Mouse (Mus musculus) c-Kit-positive CD71-positive TER-119-positive erythroid progenitor cells, embryonic 14.5 days (primary cell): ENCODE measurements at regions not wholly inside any gene's neighbourhood (a gene's known extent, or its start where the extent isn't known, plus 50 kb on each side); places are given as distances from the start of the nearest gene placed in this dataset.
"Not testable (repeated sequence)": the region's sequence is repeated elsewhere in the genome, so short reads cannot be mapped to it uniquely, and the experiment has no call there.

ENCODE experiments used
- DNase-seq: peaks from one replicate; pipeline ENCODE4 v3.0.0-alpha.2; 2013; ENCODE audit warnings: low spot score

DNA sequence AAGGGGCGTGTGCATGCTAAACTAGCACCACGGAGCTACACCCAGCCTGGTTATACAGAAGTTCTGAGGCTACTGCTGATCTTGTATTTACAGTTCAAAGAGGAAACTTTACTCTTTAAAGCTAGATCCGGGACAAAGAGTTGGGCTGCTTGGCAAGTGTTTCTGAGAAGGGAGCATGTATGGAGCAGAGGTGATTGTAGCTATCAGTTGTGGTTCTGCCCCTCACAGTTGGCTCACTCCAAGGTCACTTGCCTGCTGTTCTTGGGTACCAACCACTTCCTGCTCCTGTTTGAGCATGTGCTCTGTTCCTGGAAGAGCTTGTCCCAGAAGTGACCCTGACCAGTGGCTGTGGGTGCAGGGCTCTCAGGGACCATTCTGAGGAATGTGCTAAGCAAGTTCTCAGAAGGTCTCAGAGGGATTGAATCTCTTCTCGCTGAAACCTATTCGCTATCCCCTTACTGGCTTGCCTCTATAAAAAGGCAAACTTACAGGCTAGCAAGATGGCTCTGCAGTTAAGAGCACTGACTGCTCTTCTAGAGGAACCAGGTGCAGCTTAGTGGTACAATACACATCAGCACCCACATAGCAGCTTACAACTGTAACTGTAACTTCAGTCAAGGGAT lies 94.9 kb upstream of the Max start:
- no peak for DNase-seq

DNA sequence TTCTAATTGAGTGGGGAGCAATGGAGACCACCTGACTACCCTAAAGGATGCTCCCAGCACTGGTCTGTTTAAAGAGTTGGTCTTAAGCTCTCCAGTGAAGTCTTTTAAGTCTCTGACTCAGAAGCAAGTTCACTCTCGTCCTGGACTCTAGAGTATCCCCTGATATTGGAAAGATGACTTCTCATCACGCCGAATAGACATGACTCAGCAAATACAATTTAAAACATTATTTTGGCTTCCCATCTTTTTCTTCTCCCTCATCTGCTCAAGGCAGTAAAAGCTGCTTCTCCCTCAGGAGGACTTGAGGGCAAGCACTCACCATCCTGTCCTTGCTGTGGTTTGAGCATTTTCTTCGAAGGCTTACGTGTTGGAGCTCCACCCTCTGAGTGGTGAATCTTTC lies 92.7 kb upstream of the Max start:
- DNase-seq, result no peak

DNA sequence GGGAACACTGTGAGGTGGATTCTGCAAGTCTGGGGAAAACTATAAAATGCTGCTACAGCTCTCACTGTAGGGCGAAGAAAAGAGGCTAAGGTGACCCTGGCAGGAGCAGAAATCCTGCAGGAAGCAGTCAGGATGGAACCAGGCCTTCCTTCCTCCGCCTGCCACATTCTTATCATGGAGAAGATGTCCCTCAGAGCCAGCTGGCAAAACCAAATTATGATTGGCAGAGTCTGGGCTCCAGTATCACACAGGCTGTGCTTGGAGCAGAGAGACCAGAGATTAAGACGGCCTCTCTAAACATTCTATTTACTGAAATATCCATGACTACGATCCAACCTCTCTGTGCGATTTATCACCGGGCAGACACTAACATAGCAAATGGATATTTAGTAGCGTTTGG lies 92.2 kb upstream of the Max start:
- DNase-seq, result no peak

DNA sequence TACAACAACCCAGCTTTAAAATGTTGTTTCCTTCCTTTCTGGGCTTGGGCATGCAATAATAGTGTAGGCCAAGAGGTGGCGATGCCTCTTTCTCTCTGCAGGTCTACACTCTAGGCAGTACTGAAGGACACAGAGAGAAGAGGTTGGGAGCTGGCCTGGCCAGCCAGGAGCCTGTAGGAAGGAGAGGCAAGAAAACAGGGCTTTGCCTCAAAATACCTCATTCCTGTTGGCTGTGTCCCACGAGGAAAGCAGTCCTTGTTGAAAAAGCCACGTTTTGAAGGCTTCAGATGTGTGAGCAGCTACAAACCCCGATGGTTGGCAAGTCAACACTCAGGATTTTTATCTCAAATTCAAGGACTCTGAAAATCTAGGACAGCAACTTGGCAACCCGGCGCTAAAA lies 90.9 kb upstream of the Max start:
- peak; percentile 31 for DNase-seq

DNA sequence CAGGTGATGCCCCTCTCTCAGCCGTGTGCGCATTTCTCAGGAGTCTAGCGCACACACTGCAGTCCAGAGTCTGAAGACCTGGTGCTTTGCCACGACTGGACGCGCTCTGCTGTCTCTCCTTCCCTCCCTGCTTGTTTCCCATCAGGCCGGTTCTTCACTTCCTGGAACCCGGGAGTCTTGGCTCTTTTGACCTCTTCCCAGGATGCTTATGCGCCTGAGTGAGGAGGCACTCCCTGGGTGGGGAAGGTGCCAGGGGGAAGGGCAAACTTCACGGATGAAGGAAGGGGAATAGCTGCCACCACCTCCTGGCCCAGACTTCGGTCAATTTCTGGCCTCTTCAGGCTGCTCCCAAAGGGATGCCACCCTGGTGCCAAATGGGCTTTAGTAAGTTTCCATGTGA lies 86.4 kb upstream of the Max start:
- no peak for DNase-seq

DNA sequence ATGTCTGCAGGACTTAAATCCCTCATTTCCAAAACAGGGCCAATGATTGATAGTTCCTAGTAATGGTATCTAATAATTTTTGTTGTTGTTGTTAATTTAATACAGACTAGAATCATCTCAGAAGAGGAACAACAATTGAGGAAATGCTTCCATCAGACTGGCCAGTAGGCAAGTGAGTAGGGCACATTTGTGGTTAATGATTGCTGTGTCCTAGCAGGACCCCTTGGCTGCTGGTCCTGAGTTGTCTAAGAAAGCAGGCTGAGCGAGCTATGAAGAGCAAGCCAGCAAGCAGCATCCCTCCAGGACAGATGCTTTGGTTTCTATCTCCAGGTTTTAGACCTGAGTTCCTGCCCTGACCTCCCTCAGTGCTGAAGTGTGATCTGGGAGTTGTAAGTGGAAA lies 85.3 kb upstream of the Max start:
- DNase-seq, result no peak

DNA sequence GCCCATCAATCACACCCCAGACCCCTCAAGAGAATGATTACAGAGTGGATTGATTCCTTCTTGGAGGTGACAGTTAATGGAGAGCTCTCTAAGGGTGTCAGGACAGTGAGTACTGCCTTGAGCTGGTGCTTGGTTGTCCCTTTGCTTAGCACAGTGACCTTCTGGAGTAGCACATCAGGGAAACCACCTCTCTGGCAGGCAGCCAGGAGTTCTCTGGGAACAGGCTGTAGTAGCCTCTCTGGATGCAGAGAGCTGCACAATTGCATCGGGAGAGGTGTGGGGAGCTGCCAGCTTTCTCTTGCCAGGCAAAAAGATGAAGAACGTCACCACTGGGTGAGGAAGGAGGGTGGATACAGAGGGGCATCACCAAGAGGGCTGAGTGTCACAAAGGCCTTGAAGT lies 84.0 kb upstream of the Max start:
- no peak for DNase-seq

DNA sequence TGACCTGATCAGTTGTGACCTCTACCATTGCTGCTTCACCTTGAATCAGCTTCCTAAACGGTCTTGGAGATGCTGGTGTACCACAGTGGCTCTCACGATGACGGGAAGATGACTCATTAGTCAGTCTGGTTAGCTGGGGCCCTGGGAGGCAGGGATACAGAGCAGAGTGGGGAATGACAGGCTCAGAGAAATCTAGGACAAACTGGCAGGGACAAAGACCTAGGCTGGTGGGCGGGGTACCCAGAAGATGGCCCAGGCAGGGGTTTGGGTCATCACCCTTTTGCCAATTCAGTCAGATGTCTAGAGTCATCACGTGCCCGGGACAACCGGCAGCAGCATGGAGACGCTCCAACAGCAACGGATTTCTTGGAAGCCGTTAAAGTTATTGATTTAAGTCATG lies 83.4 kb upstream of the Max start:
- DNase-seq, result no peak

DNA sequence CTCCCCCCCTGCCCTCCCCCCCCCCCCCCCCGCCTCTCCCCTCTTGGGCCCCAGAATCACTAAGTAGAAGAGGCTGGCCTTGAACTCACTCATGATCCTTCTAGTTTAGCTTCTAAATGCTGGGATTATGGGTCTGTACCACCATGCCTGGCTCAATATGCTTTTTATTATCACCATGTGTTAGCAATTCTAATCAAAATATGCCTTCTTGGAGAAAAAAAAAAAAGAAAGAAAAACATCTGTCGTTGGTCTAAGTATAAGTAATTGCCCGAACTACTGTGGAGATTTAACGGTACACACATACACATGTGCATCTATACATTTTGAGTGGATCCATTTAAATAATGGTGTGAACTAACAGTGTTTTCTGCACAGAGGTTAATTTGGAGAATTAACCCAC lies 80.4 kb upstream of the Max start:
- no peak for DNase-seq

DNA sequence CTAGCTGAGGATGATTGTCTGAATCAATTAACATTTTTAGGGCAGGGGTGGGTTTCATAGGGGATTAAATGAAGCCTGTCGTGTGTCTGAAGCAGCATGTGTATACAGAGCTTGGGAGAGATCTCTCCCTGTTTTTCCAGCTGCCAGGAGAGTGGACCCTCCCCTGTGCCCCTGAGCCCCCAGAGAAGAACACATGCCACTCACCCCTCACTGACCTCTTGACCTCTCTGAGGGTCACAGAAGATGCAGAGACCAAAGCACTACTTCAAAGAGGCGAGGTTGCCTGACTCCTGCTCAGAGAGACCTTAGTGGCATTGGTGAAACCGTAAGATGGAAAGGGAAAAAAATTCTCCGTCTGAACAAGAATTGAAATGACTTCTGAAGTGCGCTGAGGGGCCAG lies 79.1 kb upstream of the Max start:
- no peak for DNase-seq

DNA sequence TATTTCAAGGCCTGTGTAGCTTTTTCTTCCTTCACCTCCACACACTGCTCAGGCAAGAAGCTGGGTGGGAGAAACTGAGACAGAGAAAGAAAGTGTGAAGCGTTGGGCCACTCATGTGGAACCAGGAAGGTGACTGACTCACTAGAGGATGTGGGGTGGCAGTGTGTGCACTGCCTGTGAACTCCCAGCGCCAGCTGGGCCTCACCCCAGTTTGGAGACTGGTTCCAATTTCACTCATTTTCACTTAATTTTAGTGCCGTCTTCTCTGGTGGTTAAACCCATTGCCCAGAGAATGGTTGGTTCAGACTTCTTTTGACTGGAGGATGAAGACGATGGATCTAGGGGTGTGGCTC lies 77.9 kb upstream of the Max start:
- DNase-seq, result no peak

DNA sequence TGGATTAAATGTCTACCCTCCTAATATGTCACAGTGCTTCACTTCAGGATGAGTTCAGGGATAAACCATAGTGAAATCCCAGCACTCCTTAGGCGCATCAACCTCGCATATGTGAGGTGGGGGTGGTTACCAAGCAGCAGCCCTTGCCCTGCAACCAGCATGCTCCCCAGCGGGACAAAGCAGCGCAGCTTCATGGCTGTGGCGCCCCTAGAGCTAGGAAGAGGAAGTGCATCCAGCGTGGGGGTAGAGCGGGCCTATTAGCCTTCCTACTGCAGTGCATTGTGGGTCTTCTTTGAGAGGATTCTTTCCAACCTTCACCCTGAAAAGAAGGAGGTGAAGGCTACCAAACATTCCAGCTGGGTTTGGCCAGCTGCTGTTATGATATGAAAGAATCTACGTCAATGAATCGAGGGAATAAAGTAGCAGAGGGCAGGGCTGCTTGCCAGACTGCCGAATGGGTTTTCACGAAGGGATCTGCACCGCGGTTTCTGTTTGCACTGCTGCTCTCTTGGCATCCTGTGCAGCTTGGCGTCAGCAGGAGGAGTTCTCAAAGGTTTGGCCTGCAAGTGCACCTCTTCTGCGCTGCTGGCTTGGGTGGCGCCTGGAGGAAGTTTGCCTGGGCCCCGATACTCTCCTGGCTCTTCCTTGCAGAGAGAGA lies 77.4 kb upstream of the Max start:
- no peak for DNase-seq

DNA sequence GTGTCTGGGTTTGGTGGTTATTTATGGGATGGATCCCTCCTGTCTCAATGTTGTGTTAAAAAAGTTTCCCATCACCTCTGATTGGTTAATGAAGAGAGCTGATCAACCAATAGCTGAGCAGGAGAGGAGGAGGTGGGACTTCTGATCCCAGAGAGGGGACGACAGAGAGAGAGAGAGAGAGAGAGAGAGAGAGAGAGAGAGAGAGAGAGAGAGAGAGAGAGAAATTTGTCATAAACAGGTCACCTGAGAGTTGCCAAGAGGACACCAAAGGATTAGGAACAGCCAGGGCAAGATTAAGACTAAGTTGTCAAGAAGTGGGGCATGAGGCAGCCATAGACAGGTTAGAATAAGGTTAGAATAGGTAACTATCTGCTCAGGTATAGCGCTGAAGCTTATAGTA lies 73.7 kb upstream of the Max start:
- no peak for DNase-seq

DNA sequence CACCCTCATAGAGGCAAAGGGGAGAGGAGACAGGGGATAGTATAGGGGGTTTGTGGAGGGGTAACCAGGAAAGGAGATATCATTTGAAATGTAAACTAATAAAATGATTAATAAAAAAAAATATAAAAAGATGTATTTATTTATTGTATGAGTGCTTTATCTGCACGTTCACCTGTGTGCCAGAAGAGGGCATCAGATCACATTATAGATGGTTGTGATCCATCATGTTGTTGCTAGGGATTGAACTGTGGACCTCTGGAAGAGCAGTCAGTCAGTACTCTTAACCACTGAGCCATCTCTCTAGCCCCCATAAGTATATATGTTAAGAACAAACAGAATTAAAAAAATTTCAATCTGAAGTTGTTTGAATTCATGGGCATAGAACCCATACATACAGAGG lies 69.4 kb upstream of the Max start:
- DNase-seq, result no peak

DNA sequence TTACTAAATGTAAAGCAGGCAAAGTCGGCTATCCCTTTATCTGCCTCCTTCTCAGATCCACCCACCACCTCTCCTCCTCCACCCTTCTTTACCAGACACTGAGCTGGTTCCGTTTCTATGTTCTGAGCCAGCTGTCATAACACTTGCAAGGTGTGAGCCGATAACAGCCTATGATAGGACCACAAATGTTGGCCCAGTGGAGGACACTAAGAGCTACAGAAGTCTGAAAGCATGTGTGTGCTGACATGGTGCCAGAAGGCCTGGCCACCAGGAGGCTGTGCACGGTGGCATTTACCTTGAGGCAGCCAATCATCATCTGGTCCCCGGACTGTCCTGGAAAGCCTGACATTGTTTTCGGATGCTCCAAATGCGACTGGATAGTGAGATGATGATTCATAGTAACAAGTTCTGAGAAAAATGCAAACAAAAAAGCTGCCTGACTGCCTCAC lies 63.5 kb upstream of the Max start:
- peak; percentile 13 for DNase-seq

DNA sequence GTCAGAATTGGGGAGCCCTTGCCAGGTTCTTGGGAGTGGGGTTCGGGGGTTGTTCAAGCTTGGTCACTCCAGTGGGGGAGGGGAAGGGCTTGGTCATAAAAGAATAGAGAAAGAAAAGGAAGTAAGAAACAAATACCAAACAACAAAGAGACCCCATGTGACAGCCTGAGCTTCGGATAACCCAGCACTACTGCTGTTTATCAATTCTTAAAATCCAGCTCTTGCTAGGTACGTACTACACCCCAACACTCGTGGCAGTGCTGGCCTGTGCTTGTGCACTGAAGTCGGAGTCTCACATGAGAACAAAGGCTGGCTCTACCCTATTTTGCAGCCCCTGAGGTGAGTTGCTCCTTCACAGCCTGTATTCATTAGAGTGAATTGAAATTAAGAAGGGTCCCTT lies 60.5 kb upstream of the Max start:
- DNase-seq, result no peak

DNA sequence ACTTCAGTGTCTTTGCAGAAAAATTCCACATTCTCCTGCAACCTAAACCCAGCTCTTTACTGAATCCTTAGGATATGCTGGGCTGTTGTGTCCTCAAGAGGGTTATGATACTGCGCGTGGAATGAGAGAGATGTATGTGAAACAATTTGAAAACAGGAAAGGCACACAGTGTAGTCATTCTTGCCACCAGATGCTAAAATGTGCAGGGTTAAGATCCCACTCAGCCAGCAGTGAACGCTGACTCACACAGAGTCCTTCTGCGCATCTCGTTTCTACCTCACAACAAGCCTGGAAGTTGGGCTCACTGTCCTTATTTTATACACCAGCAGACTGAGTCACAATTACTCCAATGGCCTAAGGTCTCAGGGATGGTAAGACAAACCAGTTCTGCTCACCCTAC lies 59.9 kb upstream of the Max start:
- DNase-seq, result no peak

DNA sequence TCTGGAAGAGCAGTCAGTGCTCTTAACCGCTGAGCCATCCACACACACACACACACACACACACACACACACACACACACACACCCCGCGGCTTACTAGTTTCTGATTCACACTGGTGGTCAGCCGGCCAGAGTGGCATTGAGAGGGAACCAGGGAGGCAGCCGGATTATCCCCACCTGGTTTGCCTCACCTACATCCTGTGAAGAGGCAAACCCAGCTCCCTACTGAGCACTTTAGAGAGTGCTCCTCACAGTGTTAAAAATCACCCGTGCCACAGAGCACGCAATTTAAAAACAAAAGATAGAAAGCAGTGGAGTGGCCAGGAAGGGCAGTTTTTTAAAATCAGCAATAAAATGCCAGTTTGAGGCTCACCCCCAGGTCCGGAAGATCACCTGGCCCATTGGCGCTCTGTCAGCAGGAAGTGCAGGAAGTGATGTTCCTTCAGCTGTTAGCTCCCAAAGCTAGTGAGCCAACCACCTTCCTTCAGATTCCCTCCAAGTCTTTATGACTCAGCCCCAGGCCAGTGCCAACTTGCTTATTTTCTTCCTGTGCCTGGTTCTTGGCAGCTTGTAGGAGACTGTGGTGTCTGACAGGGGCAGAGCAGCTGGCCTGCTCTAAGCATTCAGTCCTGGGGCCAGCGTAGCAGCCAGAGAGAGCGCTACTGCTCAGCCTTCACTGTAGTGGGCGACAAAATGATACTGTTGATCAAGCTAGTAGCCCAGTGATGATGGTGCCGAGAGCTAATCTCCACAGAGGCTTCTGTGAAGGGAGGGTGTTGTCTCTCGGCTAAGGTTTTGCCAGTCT lies 57.9 kb upstream of the Max start:
- no peak for DNase-seq

DNA sequence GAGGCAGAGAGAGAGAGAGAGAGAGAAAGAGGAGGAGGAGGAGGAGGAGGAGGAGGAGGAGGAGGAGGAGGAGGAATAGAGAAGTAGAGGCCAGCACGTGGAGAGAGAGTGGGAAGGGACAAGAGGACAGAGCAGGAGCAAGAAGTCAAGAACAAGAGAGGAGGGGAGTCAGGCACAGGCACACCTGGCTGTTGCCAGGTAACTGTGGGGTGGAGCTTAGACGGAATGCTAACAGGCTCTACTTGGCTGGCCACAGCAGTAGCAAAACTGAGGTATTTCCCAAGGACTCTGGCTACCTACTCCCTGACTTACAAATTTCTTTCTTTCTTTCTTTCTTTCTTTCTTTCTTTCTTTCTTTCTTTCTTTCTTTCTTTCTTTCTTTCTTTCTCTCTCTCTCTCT lies 57.1 kb upstream of the Max start:
- DNase-seq, result not testable (repeated sequence)

DNA sequence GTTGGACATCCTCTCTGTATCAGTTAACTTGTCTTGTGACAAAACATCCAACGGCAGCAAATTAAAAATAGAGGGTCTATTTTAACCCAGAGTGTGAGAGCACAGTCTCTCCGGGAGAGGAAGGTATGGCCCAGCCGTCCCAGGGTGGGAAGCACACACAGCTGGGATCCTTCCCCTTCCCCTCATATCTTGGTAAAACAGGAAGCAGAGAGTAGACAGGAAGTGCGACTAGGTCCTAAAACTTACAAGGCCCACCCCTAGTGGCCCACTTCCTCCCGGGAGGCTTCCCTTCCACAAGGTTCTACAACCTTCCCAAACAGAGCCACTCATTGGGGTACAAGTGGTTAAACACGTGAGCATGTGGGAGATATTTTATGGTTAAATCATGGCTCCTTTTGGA lies 56.4 kb upstream of the Max start:
- DNase-seq, result no peak

DNA sequence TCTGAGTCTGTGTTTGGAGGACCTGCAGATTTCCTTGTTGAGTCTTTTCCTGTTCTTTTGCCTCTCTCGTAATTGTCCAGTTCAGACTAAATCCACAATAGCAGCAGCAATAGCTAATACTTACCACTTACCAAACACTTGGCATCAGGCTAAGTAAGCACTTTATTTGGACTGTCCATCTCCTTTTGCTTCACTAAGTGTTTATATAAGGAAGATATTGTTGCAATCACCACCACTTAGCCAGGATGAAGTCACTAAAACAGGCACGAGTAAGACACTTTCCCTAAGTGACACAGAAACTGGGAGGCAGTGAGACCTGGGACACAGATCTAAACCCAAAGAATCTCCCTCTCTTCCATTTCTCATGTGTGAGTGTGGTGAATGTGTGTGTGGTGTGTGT lies 52.9 kb upstream of the Max start:
- no peak for DNase-seq
